Mouse (Mus musculus): ENCODE measurements at regions not wholly inside any gene's neighbourhood (a gene's known extent, or its start where the extent isn't known, plus 50 kb on each side); places are given as distances from the start of the nearest gene placed in this dataset.

DNA sequence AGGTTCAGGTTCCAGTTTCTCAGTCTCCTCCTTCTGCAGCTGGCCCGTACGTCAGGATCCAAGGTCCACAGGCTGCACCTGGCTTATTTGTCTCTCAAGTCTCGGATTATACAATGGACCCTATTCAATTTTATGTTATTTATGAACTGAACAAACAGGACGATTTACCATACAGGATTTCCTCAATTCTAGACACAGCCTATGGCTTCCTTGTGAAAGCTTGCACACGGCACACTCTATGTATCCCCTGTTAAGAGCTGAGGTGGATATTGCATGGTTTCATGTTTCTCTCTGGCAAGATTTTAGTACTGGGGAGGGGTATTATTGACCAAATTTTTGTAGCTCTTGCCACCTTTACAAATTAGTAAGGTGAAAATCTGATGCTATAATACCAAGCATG is 81.6 kb upstream of the Plcb4 start:
- no peak for TF ChIP-seq CTCF (IDR thresholded peaks at IDR 0.05; ENCODE audit: low read depth)
- no peak for TF ChIP-seq EP300 (optimal IDR thresholded peaks at IDR 0.05)

Measured in stomach, postnatal 0 days (tissue).